Mouse (Mus musculus) embryo, embryonic 11 days (tissue): ENCODE measurements around the gene Ccdc153.

Experiments used
- DNase-seq: peaks from one replicate; pipeline ENCODE4 v3.0.0-alpha.2; 2015

Gene Ccdc153

GRCm38 (mm10) chr9:44288076-44288958 lies 47.8 kb downstream of the Ccdc153 start, which contains the start of gene Abcg4:
Abcg4 (minus strand) TSS chr9:44288615.
- DNase-seq: peak; percentile 68

DNA sequence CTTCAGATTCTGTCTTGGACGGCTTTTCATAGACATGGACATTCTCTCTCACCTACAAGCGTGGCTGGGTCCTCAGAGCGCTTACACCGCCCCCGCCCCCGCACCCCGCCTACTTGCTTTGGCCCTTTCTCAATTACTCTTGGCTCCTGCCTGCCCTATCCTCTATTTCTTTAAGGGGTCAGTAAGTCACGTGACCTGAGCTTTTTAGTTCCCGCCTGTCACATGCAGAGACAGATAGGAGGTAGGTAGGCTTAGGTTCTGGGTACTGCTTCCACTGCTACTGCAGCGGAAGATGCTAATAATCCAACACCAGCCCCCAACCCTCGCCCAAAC lies 48.4 kb downstream of the Ccdc153 start:
- peak; percentile 36 for DNase-seq

- DNase-seq: peak; percentile 51
These were observed 52.0 kb downstream of the Ccdc153 start for GRCm38 (mm10) chr9:44292490-44292889.
